Mouse (Mus musculus) CH12.LX (cell line): Measurements from ENCODE around the gene Poc1b.

ENCODE experiments used
- CHD2 ChIP-seq: IDR thresholded peaks from 2 replicates; pipeline ENCODE4 v1.6.1; 2011; ENCODE audit warnings: low read length, improper control_type of control experiment
- CTCF ChIP-seq, 2 experiments: IDR thresholded peaks in 1 of 2; conservative IDR thresholded peaks in 1 of 2; 2 replicates each; pipeline ENCODE4 v1.5.1; 2011 to 2012; ENCODE audit warnings: low read depth in 2 of 2, low read length in 2 of 2, improper control_type of control experiment in 1 of 2, inconsistent platforms in 1 of 2, mild to moderate bottlenecking in 1 of 2, moderate library complexity in 1 of 2
- MYC ChIP-seq: IDR thresholded peaks from 2 replicates; pipeline ENCODE4 v1.6.1; 2011; ENCODE audit warnings: low read depth, mild to moderate bottlenecking, improper control_type of control experiment, low read length

GRCm38 (mm10) chr10:99086029-99086428 lies 20.8 kb upstream of the Poc1b start:
- no peak for TF ChIP-seq MYC
- TF ChIP-seq CHD2 = no peak
- no peak for TF ChIP-seq CTCF (conservative IDR thresholded peaks at IDR 0.05 in 1 of 2, IDR thresholded peaks at IDR 0.05 in 1 of 2; ENCODE audit: low read depth in 2 of 2, low read length in 2 of 2)
